Mouse (Mus musculus) embryo, embryonic 9.5 days (tissue): ENCODE results near the gene Gpsm2.
"Not testable (repeated sequence)": the region's sequence is repeated elsewhere in the genome, so short reads cannot be mapped to it uniquely, and the experiment has no call there.

Source experiments
- DNase-seq: peaks from one replicate; pipeline ENCODE4 v3.0.0-alpha.2; 2017; ENCODE audit errors: extremely low spot score

The Gpsm2 gene

GRCm38 (mm10) chr3:108654566-108654965 lies 67.5 kb downstream of the Gpsm2 start:
- peak; percentile 12 for DNase-seq

GRCm38 (mm10) chr3:108653710-108654379 lies 68.3 kb downstream of the Gpsm2 start, which contains the start of gene Clcc1:
Gene Clcc1 (plus strand): TSS chr3:108653913.
- peak; percentile 95 for DNase-seq

GRCm38 (mm10) chr3:108652866-108653642 lies 69.1 kb downstream of the Gpsm2 start:
- no peak for DNase-seq

- not testable (repeated sequence) for DNase-seq
Observed at GRCm38 (mm10) chr3:108647681-108648080, 74.4 kb downstream of the Gpsm2 start.

GRCm38 (mm10) chr3:108646036-108646435 lies 76.1 kb downstream of the Gpsm2 start:
- no peak for DNase-seq

GRCm38 (mm10) chr3:108644856-108645255 lies 77.3 kb downstream of the Gpsm2 start:
- DNase-seq: no peak

GRCm38 (mm10) chr3:108640998-108641397 lies 81.1 kb downstream of the Gpsm2 start:
- no peak for DNase-seq

- no peak for DNase-seq
Observed at GRCm38 (mm10) chr3:108639412-108639811, 82.7 kb downstream of the Gpsm2 start.

GRCm38 (mm10) chr3:108634761-108635160 lies 87.3 kb downstream of the Gpsm2 start:
- no peak for DNase-seq
